Mouse (Mus musculus) liver, postnatal 0 days (tissue): ENCODE data around the gene Ulbp1. TPM values are rescaled to one million over a fixed set of nuclear protein-coding genes. Genes with fewer than 3 reads are reported as not detected.
A peak's percentile ranks its signal among the peaks of the same experiment; 100 is the strongest.

ENCODE experiments used
- ATAC-seq: fragments of 200-750 bp; cut with Nextera tagmentation; 2 replicates; pipeline ENCODE4 v1.8.0; 2017; ENCODE audit warnings: mild to moderate bottlenecking, moderate library complexity
- DNase-seq: peaks from one replicate; pipeline ENCODE4 v3.0.0-alpha.2; 2016
- H3K27ac ChIP-seq: fragments of 300-500 bp; sonication (generic); 2 replicates; pipeline ENCODE4 v1.5.1; 2014; ENCODE audit warnings: antibody characterized with exemption, moderate library complexity, mild to moderate bottlenecking, low read depth
- H3K27me3 ChIP-seq: fragments of 300-500 bp; sonication (generic); 2 replicates; pipeline ENCODE4 v1.6.1; 2014; ENCODE audit warnings: low read length, control low read depth, mixed read lengths; ENCODE audit not compliant: insufficient read depth
- H3K36me3 ChIP-seq: fragments of 300-500 bp; sonication (generic); replicated peaks from 2 replicates; pipeline ENCODE4 v1.6.1; 2014; ENCODE audit warnings: mild to moderate bottlenecking, control low read depth, low read length, moderate library complexity, mixed read lengths; ENCODE audit not compliant: insufficient read depth
- H3K4me1 ChIP-seq: fragments of 300-500 bp; sonication (generic); 2 replicates; pipeline ENCODE4 v1.6.1; 2014; ENCODE audit warnings: antibody characterized with exemption, mild to moderate bottlenecking, control low read depth; ENCODE audit not compliant: insufficient read depth
- H3K4me2 ChIP-seq: fragments of 300-500 bp; sonication (generic); 2 replicates; pipeline ENCODE4 v1.6.1; 2014; ENCODE audit warnings: low read depth, mild to moderate bottlenecking, low read length, moderate library complexity, mixed read lengths
- H3K4me3 ChIP-seq: fragments of 300-500 bp; sonication (generic); 2 replicates; pipeline ENCODE4 v1.5.1; 2014; ENCODE audit warnings: low read depth, low read length
- H3K9ac ChIP-seq: fragments of 300-500 bp; sonication (generic); replicated peaks from 2 replicates; pipeline ENCODE4 v1.6.1; 2014; ENCODE audit warnings: mild to moderate bottlenecking, moderate library complexity
- H3K9me3 ChIP-seq: fragments of 300-500 bp; sonication (generic); 2 replicates; pipeline ENCODE4 v1.6.1; 2016; ENCODE audit warnings: mild to moderate bottlenecking, control low read depth, low read length, mixed read lengths
- CTCF ChIP-seq: sonication (generic); IDR thresholded peaks from 2 replicates; pipeline ENCODE4 v1.5.1; 2016; ENCODE audit warnings: antibody characterized with exemption, low read depth
- EP300 ChIP-seq: IDR thresholded peaks from 2 replicates; pipeline ENCODE4 v1.6.1; 2016; ENCODE audit warnings: antibody characterized with exemption, low read depth, mild to moderate bottlenecking
- WGBS: fragments of 180-500 bp; shearing (Covaris S2); extraction: QIAGEN DNeasy Blood & Tissue Kit; methylation state at CpG from one replicate; pipeline ENCODE4 v1.1.7; 2014; ENCODE audit not compliant: insufficient replicate concordance; 5-methylcytosine and 5-hydroxymethylcytosine counted together
- polyA plus RNA-seq: library from polyadenylated mRNA; unstranded; fragments of >200 nt; fragmentation: Nextera tagmentation; extraction: Ambion mirVana; gene quantifications from 2 replicates; pipeline ENCODE4 v1.2.1, GENCODE M21; 2015

Ulbp1 gene
- polyA plus RNA-seq, 1 experiment from 2014 or later, result 1.2 TPM

GRCm38 (mm10) chr10:7391561-7391934 lies 81.9 kb downstream of the Ulbp1 start:
- peaks cover 8% of the 10 kb centered on the region; the same call in 1 of the 2 replicates for H3K4me1 ChIP-seq

GRCm38 (mm10) chr10:7391108-7391507 lies 82.3 kb downstream of the Ulbp1 start:
- no peaks in the 10 kb centered on the region for H3K9me3 ChIP-seq
- H3K27ac ChIP-seq, result no peak overlapping the region
- peak overlapping the region; percentile 90 for H3K4me2 ChIP-seq
- no peaks in the 10 kb centered on the region for H3K36me3 ChIP-seq
- H3K4me1 ChIP-seq, result peaks cover 8% of the 10 kb centered on the region; the same call in 1 of the 2 replicates
- ATAC-seq (no peak; the same call in 1 of the 2 replicates), DNase-seq (peak; percentile 27)
- H3K27me3 ChIP-seq, result peaks cover 38% of the 10 kb centered on the region
- peak overlapping the region; percentile 59 for H3K4me3 ChIP-seq
- 2% methylated on average over 31 of the region's 31 CpGs for WGBS
- TF ChIP-seq EP300, result no peak
- peak overlapping the region; percentile 30; the same call in 1 of the 2 replicates for H3K9ac ChIP-seq

More at GRCm38 (mm10) chr10:7391561-7391934, 81.9 kb downstream of the Ulbp1 start:
- peaks cover 38% of the 10 kb centered on the region for H3K27me3 ChIP-seq
- no peaks in the 10 kb centered on the region for H3K9me3 ChIP-seq
- peak overlapping the region; percentile 30; the same call in 1 of the 2 replicates for H3K9ac ChIP-seq
- no peak overlapping the region for H3K27ac ChIP-seq
- peak; percentile 18 for DNase-seq
- peak overlapping the region; percentile 90 for H3K4me2 ChIP-seq
- ATAC-seq, result no peak
- TF ChIP-seq EP300 (no peak), CTCF (no peak)
- no peaks in the 10 kb centered on the region for H3K36me3 ChIP-seq
- H3K4me3 ChIP-seq, result peak overlapping the region; percentile 59
- WGBS, result under 1% methylated on average over 19 of the region's 20 CpGs

Other genes with a start within 250 kb of the Ulbp1 start
- 0.26 and 0.28 TPM in 2 replicates for gene Lrp11, start 116.2 kb upstream of the Ulbp1 start, polyA plus RNA-seq
- gene Nup43, start 193.9 kb upstream of the Ulbp1 start, polyA plus RNA-seq, result 12.4 and 13.7 TPM in 2 replicates
- 64.8 and 67.2 TPM in 2 replicates for gene Pcmt1, start 207.5 kb upstream of the Ulbp1 start, polyA plus RNA-seq
- gene Lats1, start 207.6 kb upstream of the Ulbp1 start, polyA plus RNA-seq, result 2.1 and 2.5 TPM in 2 replicates